ENCODE assay signal across 32 mouse cellular contexts in genomic region chr15:36852229-36852821, GRCm38 (mm10).
A peak's percentile ranks its signal among the peaks of the same experiment; 100 is the strongest.
DNase-seq lines count a peak whose midpoint lies in the region; ATAC-seq lines count a peak whose summit lies in the region.
"Had no signal": no experiment of that assay in that cellular context is flagged by ENCODE, and none has a peak within 500 bp of the region (broad histone marks: within the 10 kb centered on the region; RNA-seq: fewer than 3 reads in every experiment).

No protein-coding gene starts in this region.

- WGBS in intestine, embryonic 15.5 days, result 45% methylated on average over 6 of the region's 6 CpGs

- H3K27me3 ChIP-seq in intestine, embryonic 15.5 days (replicated peaks), result no peaks in the 10 kb centered on the region
- H3K27me3 ChIP-seq: embryonic facial prominence, embryonic 13.5 days; forebrain, embryonic 15.5 days; heart, embryonic 15.5 days; hindbrain, embryonic 12.5 days; kidney, embryonic 15.5 days; limb, embryonic 15.5 days; liver, embryonic 13.5 days; midbrain, embryonic 15.5 days; neural tube, embryonic 12.5 days had no signal

- H3K36me3 ChIP-seq in intestine, embryonic 15.5 days, result no peaks in the 10 kb centered on the region
- H3K36me3 ChIP-seq: embryonic facial prominence, embryonic 13.5 days; forebrain, embryonic 10.5 days; forebrain, embryonic 15.5 days; heart, embryonic 10.5 days; heart, embryonic 15.5 days; hindbrain, embryonic 12.5 days; kidney, embryonic 15.5 days; limb, embryonic 10.5 days; limb, embryonic 15.5 days; liver, embryonic 13.5 days; midbrain, embryonic 15.5 days; neural tube, embryonic 12.5 days had no signal

- DNase-seq in heart, adult 11 months, result peak; percentile 34
- DNase-seq in heart, adult 9 months (ENCODE audit: low spot score in 2 of 2), result no peak
- no peak for DNase-seq in layer of hippocampus, postnatal 36 days
- no peak for DNase-seq in kidney, postnatal 36 days
- no peak for DNase-seq in right cerebral cortex, postnatal 25 days
- DNase-seq: adrenal gland, postnatal 14 days; cerebellum, adult 11 months; cerebellum, adult 9-10 months; gastrocnemius, adult 2 months; gastrocnemius, postnatal 36 days; kidney, adult 18-20 months; kidney, postnatal 4 days; liver, embryonic 13.5 days; lung, adult 18-20 months; lung, postnatal 4 days; thymus, postnatal 14 days had no signal

- H3K4me3 ChIP-seq in intestine, embryonic 15.5 days (replicated peaks), result no peak overlapping the region
- H3K4me3 ChIP-seq: embryonic facial prominence, embryonic 13.5 days; forebrain, embryonic 10.5 days; forebrain, embryonic 15.5 days; gastrocnemius, adult 2 months; heart, embryonic 10.5 days; heart, embryonic 15.5 days; hindbrain, embryonic 12.5 days; kidney, embryonic 15.5 days; limb, embryonic 10.5 days; limb, embryonic 15.5 days; liver, embryonic 13.5 days; midbrain, embryonic 15.5 days; myocyte; neural tube, embryonic 12.5 days had no signal

- peaks cover 7% of the 10 kb centered on the region; the same call in 1 of the 2 replicates for H3K4me1 ChIP-seq in intestine, embryonic 15.5 days (replicated peaks)
- H3K4me1 ChIP-seq: hindbrain, embryonic 12.5 days; limb, embryonic 10.5 days; liver, embryonic 13.5 days; midbrain, embryonic 15.5 days; neural tube, embryonic 12.5 days had no signal

- no peak overlapping the region for H3K9ac ChIP-seq in intestine, embryonic 15.5 days
- H3K9ac ChIP-seq: embryonic facial prominence, embryonic 13.5 days; forebrain, embryonic 15.5 days; heart, embryonic 15.5 days; hindbrain, embryonic 12.5 days; kidney, embryonic 15.5 days; limb, embryonic 15.5 days; liver, embryonic 13.5 days; midbrain, embryonic 15.5 days; neural tube, embryonic 12.5 days had no signal

- no peaks in the 10 kb centered on the region for H3K9me3 ChIP-seq in intestine, embryonic 15.5 days
- H3K9me3 ChIP-seq: embryonic facial prominence, embryonic 13.5 days; forebrain, embryonic 10.5 days; forebrain, embryonic 15.5 days; heart, embryonic 10.5 days; heart, embryonic 15.5 days; hindbrain, embryonic 12.5 days; kidney, embryonic 15.5 days; limb, embryonic 10.5 days; limb, embryonic 15.5 days; liver, embryonic 13.5 days; midbrain, embryonic 15.5 days; neural tube, embryonic 12.5 days had no signal

- ATAC-seq in intestine, embryonic 15.5 days, result peak; percentile 91
- ATAC-seq in monocyte, adult 5-6 weeks (replicated peaks; ENCODE audit: insufficient number of reproducible peaks, low FRiP score, low TSS enrichment, poor library complexity, severe bottlenecking), result peak; percentile 41
- ATAC-seq: forebrain, embryonic 15.5 days; hindbrain, postnatal 0 days; lung, postnatal 0 days; midbrain, embryonic 15.5 days had no signal

- H3K27ac ChIP-seq in intestine, embryonic 15.5 days, result 0 out of 2 replicates have a peak overlapping the region, but pooled peaks have one; percentile 2
- H3K27ac ChIP-seq: embryonic facial prominence, embryonic 13.5 days; forebrain, embryonic 10.5 days; forebrain, embryonic 15.5 days; gastrocnemius, adult 2 months; heart, embryonic 10.5 days; heart, embryonic 15.5 days; hindbrain, embryonic 12.5 days; hindbrain, postnatal 0 days; kidney, embryonic 15.5 days; limb, embryonic 10.5 days; limb, embryonic 15.5 days; liver, embryonic 13.5 days; midbrain, embryonic 15.5 days; neural tube, embryonic 12.5 days had no signal

- H3K4me2 ChIP-seq in intestine, embryonic 15.5 days (replicated peaks), result no peak overlapping the region
- H3K4me2 ChIP-seq: embryonic facial prominence, embryonic 13.5 days; forebrain, embryonic 15.5 days; heart, embryonic 15.5 days; hindbrain, embryonic 12.5 days; kidney, embryonic 15.5 days; limb, embryonic 15.5 days; liver, embryonic 13.5 days; midbrain, embryonic 15.5 days; neural tube, embryonic 12.5 days had no signal
